Mouse (Mus musculus): ENCODE data around the gene Zbed5. TPM values are rescaled to one million over a fixed set of nuclear protein-coding genes. Genes with fewer than 3 reads are reported as not detected.

Gene Zbed5
- polyA plus RNA-seq, 1 experiment from 2014 or later, result 19.9 TPM

GRCm38 (mm10) chr5:129918752-129919151, 23.2 kb downstream of the Zbed5 start:
- H3K4me3 ChIP-seq (replicated peaks; ENCODE audit: low read length), result no peak overlapping the region
- no peaks in the 10 kb centered on the region for H3K27me3 ChIP-seq (replicated peaks; ENCODE audit: control insufficient read depth, insufficient read depth, low read length)
- H3K9ac ChIP-seq (replicated peaks; ENCODE audit: low read depth, low read length), result no peak overlapping the region
- H3K4me1 ChIP-seq (replicated peaks; ENCODE audit: control insufficient read depth, insufficient read depth, low read length), result no peaks in the 10 kb centered on the region
- no peaks in the 10 kb centered on the region for H3K9me3 ChIP-seq (ENCODE audit: control insufficient read depth, low read length)
- no peaks in the 10 kb centered on the region for H3K36me3 ChIP-seq (ENCODE audit: control insufficient read depth, insufficient read depth)
- WGBS, result 84% methylated on average over 9 of the region's 9 CpGs
- no peak overlapping the region for H3K27ac ChIP-seq (ENCODE audit: low read length)
- no peak for ATAC-seq
- no peak overlapping the region for H3K4me2 ChIP-seq (ENCODE audit: low read length)

DNA sequence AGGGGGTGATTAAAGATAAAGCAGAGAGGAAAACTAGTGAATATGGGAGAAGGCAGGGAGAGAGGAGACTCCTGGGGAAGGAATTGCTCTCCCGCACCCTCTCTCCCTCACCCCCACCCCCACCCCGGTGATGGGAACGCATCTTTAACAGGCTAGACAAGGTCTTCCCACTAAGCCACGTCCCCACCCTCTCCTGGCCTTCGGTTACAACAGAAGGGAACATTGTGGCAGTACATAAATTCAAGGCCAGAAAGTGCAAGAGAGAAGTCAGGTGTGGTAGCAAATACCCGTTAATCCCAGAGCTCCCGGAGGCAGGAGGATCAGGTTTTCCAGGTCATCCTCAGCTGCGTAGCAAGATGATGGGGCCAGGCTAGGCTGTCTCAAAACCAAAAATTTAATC, 23.8 kb downstream of the Zbed5 start:
- Histone ChIP-seq H3K4me1 (replicated peaks; ENCODE audit: control insufficient read depth, insufficient read depth, low read length) (no peaks in the 10 kb centered on the region), H3K36me3 (ENCODE audit: control insufficient read depth, insufficient read depth) (no peaks in the 10 kb centered on the region), H3K27ac (ENCODE audit: low read length) (no peak overlapping the region), H3K4me3 (replicated peaks; ENCODE audit: low read length) (no peak overlapping the region), H3K4me2 (ENCODE audit: low read length) (no peak overlapping the region), H3K9me3 (ENCODE audit: control insufficient read depth, low read length) (no peaks in the 10 kb centered on the region), H3K9ac (replicated peaks; ENCODE audit: low read depth, low read length) (no peak overlapping the region), H3K27me3 (replicated peaks; ENCODE audit: control insufficient read depth, insufficient read depth, low read length) (no peaks in the 10 kb centered on the region)
- no peak for ATAC-seq
- WGBS, result 72% methylated on average over 8 of the region's 8 CpGs

DNA sequence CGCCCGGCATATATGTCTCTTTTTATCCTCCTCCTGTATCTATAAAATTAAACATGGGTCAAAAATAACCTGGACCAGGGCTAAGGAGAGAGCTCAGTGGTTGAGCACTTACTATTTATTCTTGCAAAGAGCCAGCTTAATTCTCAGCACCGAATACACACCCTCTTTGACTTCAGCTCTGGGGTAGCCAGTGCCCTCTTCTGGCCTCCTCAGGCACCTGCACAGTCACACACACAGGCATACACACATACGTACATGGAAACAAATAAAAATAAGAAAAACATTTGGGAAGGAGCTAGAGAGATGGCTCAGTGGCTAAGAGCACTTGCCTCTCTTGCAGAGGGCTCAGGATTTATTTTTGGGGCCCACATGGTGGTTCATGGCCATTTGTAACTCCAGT, 26.4 kb downstream of the Zbed5 start:
- H3K27ac ChIP-seq (ENCODE audit: low read length), result no peak overlapping the region
- H3K36me3 ChIP-seq (ENCODE audit: control insufficient read depth, insufficient read depth), result no peaks in the 10 kb centered on the region
- no peaks in the 10 kb centered on the region for H3K9me3 ChIP-seq (ENCODE audit: control insufficient read depth, low read length)
- H3K9ac ChIP-seq (replicated peaks; ENCODE audit: low read depth, low read length), result no peak overlapping the region
- H3K27me3 ChIP-seq (replicated peaks; ENCODE audit: control insufficient read depth, insufficient read depth, low read length), result no peaks in the 10 kb centered on the region
- WGBS, result 92% methylated on average over 4 of the region's 4 CpGs
- H3K4me3 ChIP-seq (replicated peaks; ENCODE audit: low read length), result no peak overlapping the region
- H3K4me2 ChIP-seq (ENCODE audit: low read length), result no peak overlapping the region
- H3K4me1 ChIP-seq (replicated peaks; ENCODE audit: control insufficient read depth, insufficient read depth, low read length), result no peaks in the 10 kb centered on the region
- ATAC-seq, result no peak

DNA sequence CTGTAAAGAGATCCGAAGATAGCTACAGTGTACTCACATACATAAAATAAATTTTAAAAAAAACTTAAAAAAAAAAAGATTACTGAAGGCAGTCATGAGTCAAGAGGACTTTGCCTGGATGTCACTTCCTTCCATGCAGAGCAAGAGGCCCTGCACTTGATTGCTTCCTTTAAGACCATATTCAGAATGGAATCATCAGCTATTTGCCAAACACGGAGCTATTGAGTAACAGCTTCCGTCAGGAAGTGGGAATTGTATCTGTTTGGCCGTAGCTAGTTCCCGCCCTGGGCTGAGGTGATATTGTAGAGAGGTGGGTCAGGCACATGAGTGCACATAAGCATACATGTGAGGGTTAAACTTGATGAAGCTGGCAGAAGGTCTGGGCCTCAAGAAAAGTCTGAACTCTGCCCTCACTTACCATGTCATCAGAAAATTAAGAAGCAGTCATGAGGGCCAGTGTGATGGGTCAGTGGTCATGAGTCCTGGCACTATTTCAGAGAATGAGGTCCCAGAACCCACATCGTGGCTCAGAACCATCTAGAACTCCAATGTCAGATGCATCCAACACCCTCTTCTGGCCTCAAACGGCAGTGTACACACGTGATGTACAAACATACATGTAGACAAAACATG, 29.4 kb downstream of the Zbed5 start:
- no peak overlapping the region for H3K27ac ChIP-seq (ENCODE audit: low read length)
- H3K9me3 ChIP-seq (ENCODE audit: control insufficient read depth, low read length), result no peaks in the 10 kb centered on the region
- ATAC-seq, result no peak
- no peak overlapping the region for H3K9ac ChIP-seq (replicated peaks; ENCODE audit: low read depth, low read length)
- no peak overlapping the region for H3K4me3 ChIP-seq (replicated peaks; ENCODE audit: low read length)
- no peaks in the 10 kb centered on the region for H3K27me3 ChIP-seq (replicated peaks; ENCODE audit: control insufficient read depth, insufficient read depth, low read length)
- 0 out of 2 replicates have a peak, but pooled peaks cover 2% of the 10 kb centered on the region for H3K4me1 ChIP-seq (replicated peaks; ENCODE audit: control insufficient read depth, insufficient read depth, low read length)
- H3K36me3 ChIP-seq (ENCODE audit: control insufficient read depth, insufficient read depth), result no peaks in the 10 kb centered on the region
- 93% methylated on average over 8 of the region's 8 CpGs for WGBS
- H3K4me2 ChIP-seq (ENCODE audit: low read length), result no peak overlapping the region

GRCm38 (mm10) chr5:129925933-129926332, 30.4 kb downstream of the Zbed5 start:
- Histone ChIP-seq H3K4me2 (ENCODE audit: low read length) (no peak overlapping the region), H3K4me3 (replicated peaks; ENCODE audit: low read length) (no peak overlapping the region)
- no peak for ATAC-seq

GRCm38 (mm10) chr5:129929924-129930855, 34.7 kb downstream of the Zbed5 start:
- H3K9ac ChIP-seq (replicated peaks; ENCODE audit: low read depth, low read length), result no peak overlapping the region
- no peaks in the 10 kb centered on the region for H3K9me3 ChIP-seq (ENCODE audit: control insufficient read depth, low read length)
- ATAC-seq, result no peak
- no peak overlapping the region for H3K27ac ChIP-seq (ENCODE audit: low read length)
- H3K36me3 ChIP-seq (ENCODE audit: control insufficient read depth, insufficient read depth), result no peaks in the 10 kb centered on the region
- 0 out of 2 replicates have a peak, but pooled peaks cover 2% of the 10 kb centered on the region for H3K4me1 ChIP-seq (replicated peaks; ENCODE audit: control insufficient read depth, insufficient read depth, low read length)
- no peak overlapping the region for H3K4me2 ChIP-seq (ENCODE audit: low read length)
- no peak overlapping the region for H3K4me3 ChIP-seq (replicated peaks; ENCODE audit: low read length)
- WGBS, result 36% methylated on average over 9 of the region's 9 CpGs
- no peaks in the 10 kb centered on the region for H3K27me3 ChIP-seq (replicated peaks; ENCODE audit: control insufficient read depth, insufficient read depth, low read length)

More at GRCm38 (mm10) chr5:129925933-129926332, 30.4 kb downstream of the Zbed5 start:
- no peak overlapping the region for H3K9ac ChIP-seq (replicated peaks; ENCODE audit: low read depth, low read length)
- no peaks in the 10 kb centered on the region for H3K27me3 ChIP-seq (replicated peaks; ENCODE audit: control insufficient read depth, insufficient read depth, low read length)
- no peaks in the 10 kb centered on the region for H3K36me3 ChIP-seq (ENCODE audit: control insufficient read depth, insufficient read depth)
- H3K9me3 ChIP-seq (ENCODE audit: control insufficient read depth, low read length), result no peaks in the 10 kb centered on the region
- no peak overlapping the region for H3K27ac ChIP-seq (ENCODE audit: low read length)
- 81% methylated on average over 5 of the region's 5 CpGs for WGBS
- 0 out of 2 replicates have a peak, but pooled peaks cover 2% of the 10 kb centered on the region for H3K4me1 ChIP-seq (replicated peaks; ENCODE audit: control insufficient read depth, insufficient read depth, low read length)

DNA sequence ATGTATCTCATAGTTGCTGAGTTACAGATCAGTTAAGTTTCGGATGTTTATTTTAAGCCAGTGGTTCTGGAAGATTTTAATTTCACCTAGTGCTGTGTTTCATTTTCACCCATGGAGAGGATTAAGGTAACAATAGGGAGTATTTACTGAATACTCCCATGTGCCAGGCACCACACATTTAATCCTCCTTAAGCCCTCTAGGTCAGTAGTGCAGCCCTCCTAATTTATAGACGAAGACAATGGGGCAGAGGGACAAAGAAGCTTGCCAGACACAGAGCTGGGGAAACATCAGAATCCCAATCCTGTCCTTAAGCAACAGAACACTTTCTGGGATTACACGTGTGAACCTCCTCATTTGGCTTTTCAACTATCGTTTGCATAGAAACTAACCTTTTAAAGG, 41.4 kb downstream of the Zbed5 start:
- no peak overlapping the region for H3K4me3 ChIP-seq (replicated peaks; ENCODE audit: low read length)
- H3K36me3 ChIP-seq (ENCODE audit: control insufficient read depth, insufficient read depth), result no peaks in the 10 kb centered on the region
- H3K4me1 ChIP-seq (replicated peaks; ENCODE audit: control insufficient read depth, insufficient read depth, low read length), result no peaks in the 10 kb centered on the region
- no peaks in the 10 kb centered on the region for H3K9me3 ChIP-seq (ENCODE audit: control insufficient read depth, low read length)
- WGBS, result 7% methylated on average over 4 of the region's 4 CpGs
- no peak overlapping the region for H3K27ac ChIP-seq (ENCODE audit: low read length)
- H3K4me2 ChIP-seq (ENCODE audit: low read length), result no peak overlapping the region
- H3K9ac ChIP-seq (replicated peaks; ENCODE audit: low read depth, low read length), result no peak overlapping the region
- H3K27me3 ChIP-seq (replicated peaks; ENCODE audit: control insufficient read depth, insufficient read depth, low read length), result no peaks in the 10 kb centered on the region
- no peak for ATAC-seq

- 73% methylated on average over 2 of the region's 2 CpGs for WGBS
- H3K27ac ChIP-seq (ENCODE audit: low read length), result no peak overlapping the region
- no peak overlapping the region for H3K9ac ChIP-seq (replicated peaks; ENCODE audit: low read depth, low read length)
Measured at GRCm38 (mm10) chr5:129940281-129940680, 44.8 kb downstream of the Zbed5 start.

GRCm38 (mm10) chr5:129940736-129941494, 45.4 kb downstream of the Zbed5 start:
- peak overlapping the region; percentile 69 for H3K27ac ChIP-seq (ENCODE audit: low read length)
- H3K9me3 ChIP-seq (ENCODE audit: control insufficient read depth, low read length), result no peaks in the 10 kb centered on the region
- H3K27me3 ChIP-seq (replicated peaks; ENCODE audit: control insufficient read depth, insufficient read depth, low read length), result no peaks in the 10 kb centered on the region
- peak overlapping the region; percentile 56 for H3K4me3 ChIP-seq (replicated peaks; ENCODE audit: low read length)
- ATAC-seq, result no peak
- WGBS, result 9% methylated on average over 9 of the region's 9 CpGs
- H3K4me1 ChIP-seq (replicated peaks; ENCODE audit: control insufficient read depth, insufficient read depth, low read length), result peaks cover 7% of the 10 kb centered on the region
- H3K9ac ChIP-seq (replicated peaks; ENCODE audit: low read depth, low read length), result peak overlapping the region; percentile 51
- no peaks in the 10 kb centered on the region for H3K36me3 ChIP-seq (ENCODE audit: control insufficient read depth, insufficient read depth)
- H3K4me2 ChIP-seq (ENCODE audit: low read length), result peak overlapping the region; percentile 58

More at GRCm38 (mm10) chr5:129940281-129940680, 44.8 kb downstream of the Zbed5 start:
- H3K4me3 ChIP-seq (replicated peaks; ENCODE audit: low read length), result no peak overlapping the region
- no peaks in the 10 kb centered on the region for H3K36me3 ChIP-seq (ENCODE audit: control insufficient read depth, insufficient read depth)
- H3K4me1 ChIP-seq (replicated peaks; ENCODE audit: control insufficient read depth, insufficient read depth, low read length), result peaks cover 7% of the 10 kb centered on the region
- H3K4me2 ChIP-seq (ENCODE audit: low read length), result no peak overlapping the region
- ATAC-seq, result no peak
- no peaks in the 10 kb centered on the region for H3K27me3 ChIP-seq (replicated peaks; ENCODE audit: control insufficient read depth, insufficient read depth, low read length)
- H3K9me3 ChIP-seq (ENCODE audit: control insufficient read depth, low read length), result no peaks in the 10 kb centered on the region
